Mouse (Mus musculus) mammary gland, adult 2 months (tissue): ENCODE measurements around the gene Olfr1106. TPM values are rescaled to one million over a fixed set of nuclear protein-coding genes. Genes with fewer than 3 reads are reported as not detected.

Experiments used
- polyA plus RNA-seq: library from polyadenylated mRNA; depleted of rRNA; stranded (reverse); fragments of >200 nt; gene quantifications from 2 replicates; pipeline ENCODE4 v1.2.3, GENCODE M21; 2012; ENCODE audit warnings: low replicate concordance; rRNA removed

Olfr1106 gene
- polyA plus RNA-seq, result not detected in 2 replicates

DNA sequence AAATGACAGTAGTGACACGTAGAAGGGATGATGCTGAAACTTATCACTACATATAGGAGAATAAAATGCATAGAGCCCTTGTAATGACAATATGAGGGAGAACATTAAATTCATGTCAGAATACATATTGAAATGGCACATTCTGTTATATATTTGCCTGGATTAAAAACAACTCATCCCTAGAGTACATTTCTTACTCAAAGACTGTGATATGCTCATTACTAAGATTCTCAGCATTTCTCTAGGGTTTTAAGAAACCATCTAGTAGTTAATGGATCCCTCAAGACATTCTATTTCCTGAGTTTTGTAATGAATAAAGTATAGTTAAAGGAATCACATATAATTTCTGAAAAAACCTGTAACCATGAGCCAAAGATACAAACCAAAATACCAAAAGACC lies at the start of gene Olfr1106:
Gene Olfr1106, minus strand, starts transcription at position 101 of the 400 bp plus-strand sequence.

GRCm38 (mm10) chr2:87095908-87096307 lies 43.8 kb upstream of the Olfr1106 start, which contains the start of gene Olfr1109:
Olfr1109 (minus strand) TSS chr2:87096008.

GRCm38 (mm10) chr2:87075717-87076116 lies 23.6 kb upstream of the Olfr1106 start, which contains the start of gene Olfr1107:
Olfr1107 (minus strand) TSS chr2:87075817.

DNA sequence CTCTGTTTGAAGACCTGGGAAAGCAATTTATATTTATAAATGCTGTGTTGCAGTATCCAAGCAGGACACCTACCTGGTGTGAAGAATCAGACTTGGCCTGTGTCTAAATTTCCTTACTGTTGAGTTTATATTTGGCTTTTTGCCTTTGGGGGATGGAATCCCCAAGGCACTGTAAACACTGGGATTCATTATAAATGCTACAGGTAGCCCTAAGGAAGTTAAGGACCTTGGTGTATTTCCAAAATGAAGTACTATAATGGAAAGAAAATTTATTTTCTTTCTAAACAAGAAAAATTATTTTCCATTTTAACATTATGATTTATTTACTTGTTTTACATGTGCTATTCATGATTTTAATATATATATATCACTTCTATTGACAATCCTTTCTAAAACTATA lies 15.6 kb downstream of the Olfr1106 start, which contains the start of gene Olfr1105:
Gene Olfr1105, minus strand, starts transcription at position 101 of the 400 bp plus-strand sequence.

DNA sequence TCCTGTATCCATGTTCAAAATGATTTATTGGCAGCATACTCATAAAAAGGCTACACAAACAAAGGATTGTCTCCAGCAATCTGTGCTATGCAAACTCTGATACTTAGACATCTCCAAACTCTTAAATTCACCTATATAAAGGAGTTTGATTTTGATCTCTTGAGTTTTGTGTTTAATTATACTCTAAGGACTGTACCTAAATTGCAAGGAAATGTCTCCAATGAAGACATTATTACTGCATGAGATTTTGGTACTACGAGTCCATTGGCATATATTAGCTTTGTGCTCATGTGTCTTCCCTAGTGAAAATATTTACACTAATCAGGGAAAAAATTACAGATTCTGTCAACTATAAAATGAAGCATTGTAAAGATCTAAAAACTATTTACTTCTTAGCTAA lies 25.1 kb downstream of the Olfr1106 start, which contains the start of gene Olfr1104:
Gene Olfr1104, minus strand, starts transcription at position 101 of the 400 bp plus-strand sequence.

GRCm38 (mm10) chr2:86998098-86998497 lies 54.0 kb downstream of the Olfr1106 start, which contains the start of gene Olfr1102:
Olfr1102 (plus strand) TSS chr2:86998398.

Other genes starting within 250 kb of the Olfr1106 start
- gene Olfr141, start 242.3 kb downstream of the Olfr1106 start, polyA plus RNA-seq, result not detected in 2 replicates
- gene Olfr1094, start 227.6 kb downstream of the Olfr1106 start, polyA plus RNA-seq, result not detected in 2 replicates
- gene Olfr1095, start 200.6 kb downstream of the Olfr1106 start, polyA plus RNA-seq, result not detected in 2 replicates
- not detected in 2 replicates for gene Gm13723, start 177.5 kb downstream of the Olfr1106 start, polyA plus RNA-seq
- gene Olfr1097, start 160.1 kb downstream of the Olfr1106 start, polyA plus RNA-seq, result not detected in 2 replicates
- not detected in 2 replicates for gene Olfr1098, start 127.7 kb downstream of the Olfr1106 start, polyA plus RNA-seq
- gene Olfr1099, start 91.6 kb downstream of the Olfr1106 start, polyA plus RNA-seq, result not detected in 2 replicates
- not detected in 2 replicates for gene Olfr1100, start 72.3 kb downstream of the Olfr1106 start, polyA plus RNA-seq
- gene Olfr1101, start 61.1 kb downstream of the Olfr1106 start, polyA plus RNA-seq, result not detected in 2 replicates
- not detected in 2 replicates for gene Olfr1102, start 53.9 kb downstream of the Olfr1106 start, polyA plus RNA-seq
- not detected in 2 replicates for gene Olfr1104, start 25.2 kb downstream of the Olfr1106 start, polyA plus RNA-seq
- gene Olfr1105, start 15.7 kb downstream of the Olfr1106 start, polyA plus RNA-seq, result not detected in 2 replicates
- gene Olfr1107, start 23.5 kb upstream of the Olfr1106 start, polyA plus RNA-seq, result not detected in 2 replicates
- gene Olfr1109, start 43.7 kb upstream of the Olfr1106 start, polyA plus RNA-seq, result not detected in 2 replicates
- gene Olfr259, start 62.3 kb upstream of the Olfr1106 start, polyA plus RNA-seq, result not detected in 2 replicates
- not detected in 2 replicates for gene Olfr1110, start 88.0 kb upstream of the Olfr1106 start, polyA plus RNA-seq
- gene Olfr1111, start 100.4 kb upstream of the Olfr1106 start, polyA plus RNA-seq, result not detected in 2 replicates
- gene Olfr1112, start 135.5 kb upstream of the Olfr1106 start, polyA plus RNA-seq, result not detected in 2 replicates
- not detected in 2 replicates for gene Olfr1113, start 156.7 kb upstream of the Olfr1106 start, polyA plus RNA-seq
- gene Olfr1115, start 195.7 kb upstream of the Olfr1106 start, polyA plus RNA-seq, result not detected in 2 replicates
- gene Olfr1116, start 215.3 kb upstream of the Olfr1106 start, polyA plus RNA-seq, result not detected in 2 replicates